Mouse (Mus musculus) lung, postnatal 14 days (tissue): Measurements from ENCODE around the gene Rad54l.

ENCODE experiments used
- DNase-seq: peaks from one replicate; pipeline ENCODE4 v3.0.0; 2021

The Rad54l gene

GRCm38 (mm10) chr4:116073146-116073545 lies 50.3 kb downstream of the Rad54l start:
- no peak for DNase-seq

GRCm38 (mm10) chr4:116070116-116070515 lies 53.4 kb downstream of the Rad54l start:
- no peak for DNase-seq

- no peak for DNase-seq
Measured at GRCm38 (mm10) chr4:116063855-116064254, 59.6 kb downstream of the Rad54l start.

GRCm38 (mm10) chr4:116059012-116059726 lies 64.3 kb downstream of the Rad54l start:
- DNase-seq = no peak

- DNase-seq = no peak
Measured at GRCm38 (mm10) chr4:116057559-116057958, 65.9 kb downstream of the Rad54l start.

GRCm38 (mm10) chr4:116053399-116053961 lies 70.0 kb downstream of the Rad54l start, which contains the start of gene Nsun4:
Gene Nsun4, minus strand, starts transcription at chr4:116053876.
- DNase-seq = peak; percentile 91

GRCm38 (mm10) chr4:116052526-116053293 lies 70.8 kb downstream of the Rad54l start:
- peak; percentile 61 for DNase-seq

GRCm38 (mm10) chr4:116049211-116049610 lies 74.3 kb downstream of the Rad54l start:
- DNase-seq = no peak

GRCm38 (mm10) chr4:116048130-116048920 lies 75.2 kb downstream of the Rad54l start:
- peak; percentile 80 for DNase-seq

GRCm38 (mm10) chr4:116047681-116048080 lies 75.8 kb downstream of the Rad54l start:
- DNase-seq = no peak

- no peak for DNase-seq
Measured at GRCm38 (mm10) chr4:116046604-116047003, 76.9 kb downstream of the Rad54l start.
